Mouse (Mus musculus): ENCODE measurements around the gene Decr2. TPM values are rescaled to one million over a fixed set of nuclear protein-coding genes. Genes with fewer than 3 reads are reported as not detected.
"Not testable (repeated sequence)": the region's sequence is repeated elsewhere in the genome, so short reads cannot be mapped to it uniquely, and the experiment has no call there.

Decr2 gene
- polyA plus RNA-seq, 1 experiment from 2014 or later = 31.7 TPM

- 64% methylated on average over 5 of the region's 5 CpGs for WGBS
- Histone ChIP-seq H3K27me3 (peaks cover 25% of the 10 kb centered on the region), H3K9ac (replicated peaks) (no peak overlapping the region), H3K4me1 (replicated peaks) (peaks cover 11% of the 10 kb centered on the region), H3K27ac (no peak overlapping the region), H3K4me2 (no peak overlapping the region), H3K36me3 (peaks cover 27% of the 10 kb centered on the region), H3K4me3 (replicated peaks) (no peak overlapping the region), H3K9me3 (no peaks in the 10 kb centered on the region)
- ATAC-seq (ENCODE audit: insufficient number of reproducible peaks, insufficient read depth, low FRiP score, low TSS enrichment, low read depth) = no peak
Measured at GRCm38 (mm10) chr17:26122431-26123140, 32.4 kb upstream of the Decr2 start.

- Histone ChIP-seq H3K9ac (replicated peaks) (no peak overlapping the region), H3K27ac (no peak overlapping the region), H3K36me3 (peaks cover 2% of the 10 kb centered on the region), H3K27me3 (peaks cover 51% of the 10 kb centered on the region), H3K4me1 (replicated peaks) (peaks cover 11% of the 10 kb centered on the region), H3K4me3 (replicated peaks) (no peak overlapping the region), H3K9me3 (no peaks in the 10 kb centered on the region), H3K4me2 (no peak overlapping the region)
- 47% methylated on average over 33 of the region's 33 CpGs for WGBS
- ATAC-seq (ENCODE audit: insufficient number of reproducible peaks, insufficient read depth, low FRiP score, low TSS enrichment, low read depth) = peak; percentile 29
Measured at GRCm38 (mm10) chr17:26119766-26120710, 29.9 kb upstream of the Decr2 start.

GRCm38 (mm10) chr17:26116503-26117258, 26.5 kb upstream of the Decr2 start:
- Histone ChIP-seq H3K4me2 (no peak overlapping the region), H3K36me3 (no peaks in the 10 kb centered on the region), H3K4me1 (replicated peaks) (peaks cover 13% of the 10 kb centered on the region), H3K4me3 (replicated peaks) (no peak overlapping the region), H3K27me3 (peaks cover 84% of the 10 kb centered on the region), H3K27ac (no peak overlapping the region), H3K9ac (replicated peaks) (no peak overlapping the region), H3K9me3 (no peaks in the 10 kb centered on the region)
- no peak for ATAC-seq (ENCODE audit: insufficient number of reproducible peaks, insufficient read depth, low FRiP score, low TSS enrichment, low read depth)
- 86% methylated on average over 17 of the region's 17 CpGs for WGBS

- Histone ChIP-seq H3K4me1 (replicated peaks) (peaks cover 16% of the 10 kb centered on the region), H3K4me3 (replicated peaks) (no peak overlapping the region), H3K27me3 (peaks cover 91% of the 10 kb centered on the region), H3K27ac (no peak overlapping the region), H3K4me2 (no peak overlapping the region), H3K9me3 (no peaks in the 10 kb centered on the region), H3K36me3 (no peaks in the 10 kb centered on the region), H3K9ac (replicated peaks) (no peak overlapping the region)
- WGBS = 51% methylated on average over 3 of the region's 3 CpGs
- ATAC-seq (ENCODE audit: insufficient number of reproducible peaks, insufficient read depth, low FRiP score, low TSS enrichment, low read depth) = no peak
Measured at GRCm38 (mm10) chr17:26115956-26116487, 25.9 kb upstream of the Decr2 start.

- H3K27ac ChIP-seq = no peak overlapping the region
- H3K27me3 ChIP-seq = peaks cover 97% of the 10 kb centered on the region
- H3K9ac ChIP-seq (replicated peaks) = no peak overlapping the region
- H3K36me3 ChIP-seq = no peaks in the 10 kb centered on the region
- no peak overlapping the region for H3K4me3 ChIP-seq (replicated peaks)
- H3K4me1 ChIP-seq (replicated peaks) = peaks cover 19% of the 10 kb centered on the region
- ATAC-seq (ENCODE audit: insufficient number of reproducible peaks, insufficient read depth, low FRiP score, low TSS enrichment, low read depth) = no peak
- no peak overlapping the region for H3K4me2 ChIP-seq
- H3K9me3 ChIP-seq = no peaks in the 10 kb centered on the region
- 75% methylated on average over 7 of the region's 7 CpGs for WGBS
Measured at GRCm38 (mm10) chr17:26115205-26115898, 25.2 kb upstream of the Decr2 start.

- not testable (repeated sequence) for H3K9me3 ChIP-seq; H3K4me3 ChIP-seq (replicated peaks); ATAC-seq (ENCODE audit: insufficient number of reproducible peaks, insufficient read depth, low FRiP score, low TSS enrichment, low read depth); H3K9ac ChIP-seq (replicated peaks); H3K4me2 ChIP-seq; H3K36me3 ChIP-seq; H3K27ac ChIP-seq
- 57% methylated on average over 7 of the region's 7 CpGs for WGBS
- Histone ChIP-seq H3K27me3 (peaks cover 95% of the 10 kb centered on the region), H3K4me1 (replicated peaks) (peaks cover 17% of the 10 kb centered on the region)
Measured at GRCm38 (mm10) chr17:26114461-26114860, 24.3 kb upstream of the Decr2 start.

- no peak overlapping the region for H3K27ac ChIP-seq
- H3K4me2 ChIP-seq = peak overlapping the region; percentile 99
- peak overlapping the region; percentile 65 for H3K4me3 ChIP-seq (replicated peaks)
- H3K4me1 ChIP-seq (replicated peaks) = peaks cover 17% of the 10 kb centered on the region
- H3K9me3 ChIP-seq = no peaks in the 10 kb centered on the region
- WGBS = 12% methylated on average over 8 of the region's 8 CpGs
- H3K27me3 ChIP-seq = peaks cover 91% of the 10 kb centered on the region
- 0 out of 2 replicates have a peak overlapping the region, but pooled peaks have one; percentile 71 for H3K9ac ChIP-seq (replicated peaks)
- no peaks in the 10 kb centered on the region for H3K36me3 ChIP-seq
- ATAC-seq (ENCODE audit: insufficient number of reproducible peaks, insufficient read depth, low FRiP score, low TSS enrichment, low read depth) = no peak
Measured at GRCm38 (mm10) chr17:26114061-26114460, 23.9 kb upstream of the Decr2 start.

- peak within 1 kb of the TSS; percentile 99 for H3K4me2 ChIP-seq
- peak; percentile 58 for ATAC-seq (ENCODE audit: insufficient number of reproducible peaks, insufficient read depth, low FRiP score, low TSS enrichment, low read depth)
- H3K4me1 ChIP-seq (replicated peaks) = peaks cover 17% of the 10 kb centered on the region
- no peaks in the 10 kb centered on the region for H3K9me3 ChIP-seq
- under 1% methylated on average over 48 of the region's 75 CpGs for WGBS
- no peak within 1 kb of the TSS for H3K27ac ChIP-seq
- H3K27me3 ChIP-seq = peaks cover 84% of the 10 kb centered on the region
- peak within 1 kb of the TSS; percentile 71 for H3K9ac ChIP-seq (replicated peaks)
- no peaks in the 10 kb centered on the region for H3K36me3 ChIP-seq
- H3K4me3 ChIP-seq (replicated peaks) = peak within 1 kb of the TSS; percentile 65
Measured at GRCm38 (mm10) chr17:26113181-26113948, 23.2 kb upstream of the Decr2 start, which contains the start of gene Tmem8. TSS of gene Tmem8 (plus strand) at chr17:26113299.

- H3K4me3 ChIP-seq (replicated peaks) = peak overlapping the region; percentile 65
- H3K9me3 ChIP-seq = no peaks in the 10 kb centered on the region
- H3K4me2 ChIP-seq = peak overlapping the region; percentile 99
- H3K27ac ChIP-seq = no peak overlapping the region
- ATAC-seq (ENCODE audit: insufficient number of reproducible peaks, insufficient read depth, low FRiP score, low TSS enrichment, low read depth) = no peak
- peaks cover 17% of the 10 kb centered on the region for H3K4me1 ChIP-seq (replicated peaks)
- H3K9ac ChIP-seq (replicated peaks) = no peak overlapping the region
- no peaks in the 10 kb centered on the region for H3K36me3 ChIP-seq
- WGBS = 19% methylated on average over 14 of the region's 14 CpGs
- peaks cover 78% of the 10 kb centered on the region for H3K27me3 ChIP-seq
Measured at GRCm38 (mm10) chr17:26112751-26113150, 22.6 kb upstream of the Decr2 start.

GRCm38 (mm10) chr17:26111722-26112121, 21.6 kb upstream of the Decr2 start:
- 29% methylated on average over 4 of the region's 4 CpGs for WGBS
- Histone ChIP-seq H3K36me3 (no peaks in the 10 kb centered on the region), H3K4me2 (no peak overlapping the region), H3K9me3 (no peaks in the 10 kb centered on the region), H3K27me3 (peaks cover 68% of the 10 kb centered on the region), H3K4me3 (replicated peaks) (no peak overlapping the region), H3K9ac (replicated peaks) (no peak overlapping the region), H3K4me1 (replicated peaks) (peaks cover 17% of the 10 kb centered on the region), H3K27ac (no peak overlapping the region)
- ATAC-seq (ENCODE audit: insufficient number of reproducible peaks, insufficient read depth, low FRiP score, low TSS enrichment, low read depth) = no peak

Measured in limb, embryonic 12.5 days (tissue).